Mouse (Mus musculus) T-cell, adult 2 months (primary cell): ENCODE measurements at regions not wholly inside any gene's neighbourhood (a gene's known extent, or its start where the extent isn't known, plus 50 kb on each side); places are given as distances from the start of the nearest gene placed in this dataset.

Experiments used
- DNase-seq: peaks from one replicate; pipeline ENCODE4 v3.0.0; 2022; ENCODE audit warnings: low spot score

DNA sequence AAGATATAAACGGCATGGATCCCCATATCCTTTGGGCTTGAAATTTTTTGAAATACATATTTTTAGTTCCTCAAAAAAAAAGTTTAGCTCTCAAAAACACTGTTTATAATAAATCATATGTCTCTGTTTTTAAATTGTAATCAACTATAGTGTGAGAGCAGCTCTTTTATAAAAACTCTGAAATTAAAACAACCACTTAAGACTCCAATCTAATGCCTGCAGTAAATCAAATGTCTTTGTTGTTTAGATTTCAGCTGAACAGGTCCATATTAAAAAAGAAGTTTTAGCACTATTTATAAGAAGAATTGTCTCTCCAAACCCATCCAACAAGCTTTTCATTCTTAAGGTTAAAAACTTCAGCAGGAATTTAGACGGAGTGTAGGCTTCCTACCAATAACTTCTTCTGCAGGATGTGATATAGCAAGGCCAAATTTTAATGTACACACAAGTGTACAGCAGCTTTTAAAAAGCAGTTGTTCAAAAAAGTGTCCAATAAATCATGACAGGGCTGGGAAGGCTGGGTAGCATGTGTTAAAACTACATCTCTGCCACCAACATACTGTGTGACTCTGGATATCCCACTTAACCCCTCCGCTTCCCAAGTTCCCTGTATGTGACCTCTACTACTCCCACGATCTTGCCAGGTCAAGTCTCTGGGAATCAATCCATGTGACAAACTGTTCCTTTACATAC, 160.6 kb upstream of the Paip1 start:
- no peak for DNase-seq

DNA sequence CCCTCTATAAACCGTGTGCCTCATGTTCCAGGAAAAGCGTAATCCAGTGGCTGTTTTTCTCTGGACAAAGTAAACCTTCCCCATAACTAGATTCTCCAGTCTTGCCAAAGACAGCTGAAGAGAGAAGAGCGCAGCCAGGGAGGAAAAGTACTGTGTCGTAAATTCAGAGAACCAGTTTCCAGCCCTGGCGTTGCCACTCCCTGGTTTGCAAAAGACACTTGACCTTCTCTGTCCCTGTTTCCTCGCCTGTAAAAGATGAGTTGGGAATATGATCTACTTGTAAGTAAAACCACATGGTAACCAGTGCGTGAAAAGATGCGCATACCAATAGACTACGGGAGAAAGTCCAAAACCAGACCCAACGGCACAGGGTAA, 160.1 kb upstream of the Paip1 start:
- no peak for DNase-seq

- no peak for DNase-seq
Measured at GRCm38 (mm10) chr13:119275500-119275899, 152.9 kb upstream of the Paip1 start.

DNA sequence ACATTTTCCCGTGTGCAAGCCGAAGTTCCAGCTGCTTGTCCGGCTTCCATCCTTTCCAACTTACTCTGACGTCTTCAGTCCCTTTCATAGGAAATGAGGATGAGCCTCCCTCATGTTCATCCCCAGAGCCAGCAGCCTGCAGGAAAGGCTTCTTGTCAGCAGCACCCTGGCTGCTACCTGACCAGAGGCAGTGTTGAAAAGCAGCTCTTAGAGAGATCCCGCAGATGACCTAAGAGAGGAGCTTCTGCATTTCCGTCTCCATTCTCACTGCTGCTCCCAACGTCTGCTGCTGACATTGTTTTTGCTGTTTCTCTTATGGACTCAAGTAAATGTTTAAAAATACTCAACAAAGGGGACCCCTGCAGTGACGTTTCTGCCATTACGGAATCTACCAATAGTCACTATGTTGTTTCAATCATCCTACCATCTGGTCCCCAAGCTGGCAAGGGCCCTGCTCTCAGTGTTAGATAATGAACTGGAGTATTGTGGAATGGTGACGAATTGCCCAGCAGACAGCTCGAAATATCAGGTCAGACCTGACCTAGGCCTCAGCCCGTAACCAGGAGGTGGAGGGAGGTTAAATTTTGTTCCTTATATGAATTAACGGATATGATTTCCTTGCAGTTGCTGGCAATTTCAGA, 151.0 kb upstream of the Paip1 start:
- DNase-seq, result no peak

DNA sequence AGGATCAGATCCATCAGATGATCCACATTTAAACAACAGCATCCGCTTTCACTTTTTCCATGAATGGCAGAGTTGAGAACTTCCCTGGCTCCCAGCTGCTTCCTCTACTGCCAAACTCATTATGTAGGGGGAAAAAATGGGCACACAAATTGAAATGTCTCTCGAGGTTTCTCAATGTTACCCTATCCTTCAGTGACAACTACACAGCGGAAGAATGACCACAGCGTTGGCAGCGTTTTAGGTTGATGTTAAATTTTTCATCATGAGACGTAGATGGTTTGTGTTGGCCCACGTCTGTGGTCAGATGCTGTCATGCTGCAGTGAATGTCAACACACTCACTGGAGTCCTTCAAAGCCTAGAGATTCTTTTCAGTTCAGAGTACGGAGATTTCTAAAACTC, 149.0 kb upstream of the Paip1 start:
- DNase-seq, result no peak

- DNase-seq, result no peak
Measured at GRCm38 (mm10) chr13:119280622-119281021, 147.8 kb upstream of the Paip1 start.

GRCm38 (mm10) chr13:119283448-119283847, 145.0 kb upstream of the Paip1 start:
- DNase-seq, result no peak

GRCm38 (mm10) chr13:119309238-119309637, 119.2 kb upstream of the Paip1 start:
- no peak for DNase-seq

GRCm38 (mm10) chr13:119310013-119310412, 118.4 kb upstream of the Paip1 start:
- DNase-seq, result no peak

DNA sequence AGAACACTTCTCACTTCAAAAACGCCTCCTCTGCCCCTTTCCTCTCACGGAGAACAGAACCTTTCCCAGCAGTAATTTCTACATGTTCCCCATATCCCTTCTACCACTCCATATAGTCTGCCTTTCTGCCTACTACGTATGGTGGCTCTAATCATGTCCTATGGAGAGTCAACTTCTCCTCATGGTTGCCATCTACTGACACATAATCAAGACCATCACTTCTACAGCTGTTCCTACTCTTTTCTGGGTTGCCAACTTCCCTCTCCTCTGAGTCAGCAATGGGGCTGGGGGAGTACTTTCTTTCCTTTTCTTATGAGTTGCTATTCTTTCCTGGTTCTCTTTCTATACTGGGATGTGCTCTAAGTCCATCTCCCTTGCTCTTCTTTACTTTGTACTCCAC, 114.0 kb upstream of the Paip1 start:
- no peak for DNase-seq

GRCm38 (mm10) chr13:119318358-119318757, 110.0 kb upstream of the Paip1 start:
- DNase-seq, result no peak

GRCm38 (mm10) chr13:119325510-119325909, 102.9 kb upstream of the Paip1 start:
- DNase-seq, result no peak

DNA sequence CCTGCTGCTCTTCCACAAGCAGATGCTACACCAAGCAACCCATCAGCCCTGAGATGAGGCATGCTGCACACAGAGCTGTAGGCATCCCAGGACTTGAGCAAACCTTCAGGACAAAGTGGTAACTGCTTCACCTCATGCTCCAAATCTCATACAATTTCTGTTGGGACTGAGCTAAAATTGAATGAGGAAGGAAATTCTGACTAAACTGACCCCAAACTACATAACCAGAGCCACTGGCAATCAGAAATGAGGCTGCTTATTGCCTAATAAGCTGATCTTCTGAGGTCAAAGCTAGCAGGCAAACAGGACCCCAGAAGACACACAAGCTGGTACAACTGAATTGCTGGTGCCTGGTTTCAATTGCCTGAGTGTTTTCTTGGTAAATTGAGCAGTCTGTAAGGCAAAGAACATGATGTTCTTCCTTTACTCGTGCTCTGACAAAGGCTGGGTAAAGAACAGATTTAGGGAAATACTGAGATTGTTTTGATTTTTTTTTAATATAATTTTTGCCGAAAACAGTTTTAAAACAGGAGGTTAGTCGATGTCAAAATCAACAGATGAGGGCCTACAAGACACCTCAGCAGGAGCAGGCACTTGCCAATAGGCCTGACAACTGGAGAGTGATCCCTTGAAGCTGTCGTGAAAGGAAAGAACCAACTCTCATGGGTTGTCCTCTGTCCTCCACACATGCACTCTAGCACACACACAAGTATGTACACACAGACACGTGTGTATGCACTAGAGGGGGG, 101.3 kb upstream of the Paip1 start:
- DNase-seq, result no peak

- DNase-seq, result no peak
Measured at GRCm38 (mm10) chr13:119328731-119329130, 99.7 kb upstream of the Paip1 start.

DNA sequence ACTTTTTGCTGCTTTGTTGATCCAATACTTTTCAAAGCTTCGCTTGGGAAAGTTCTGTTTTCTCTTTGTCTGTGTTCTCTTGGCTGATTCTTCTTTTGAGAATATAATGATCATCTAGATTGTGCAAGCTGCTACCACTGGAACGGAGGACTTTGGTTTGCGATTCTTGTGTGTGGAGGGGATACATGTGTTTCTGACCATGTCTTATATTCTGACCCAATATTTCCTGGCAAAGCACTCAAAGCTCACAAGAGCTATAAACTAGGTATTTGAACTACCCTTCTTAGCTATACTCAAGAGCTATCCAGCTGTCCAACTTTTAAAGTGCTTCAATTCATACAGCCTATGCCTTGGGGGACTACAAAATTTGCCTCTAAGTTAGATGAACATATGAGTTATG, 96.6 kb upstream of the Paip1 start:
- DNase-seq, result no peak

GRCm38 (mm10) chr13:119333915-119334314, 94.5 kb upstream of the Paip1 start:
- no peak for DNase-seq

DNA sequence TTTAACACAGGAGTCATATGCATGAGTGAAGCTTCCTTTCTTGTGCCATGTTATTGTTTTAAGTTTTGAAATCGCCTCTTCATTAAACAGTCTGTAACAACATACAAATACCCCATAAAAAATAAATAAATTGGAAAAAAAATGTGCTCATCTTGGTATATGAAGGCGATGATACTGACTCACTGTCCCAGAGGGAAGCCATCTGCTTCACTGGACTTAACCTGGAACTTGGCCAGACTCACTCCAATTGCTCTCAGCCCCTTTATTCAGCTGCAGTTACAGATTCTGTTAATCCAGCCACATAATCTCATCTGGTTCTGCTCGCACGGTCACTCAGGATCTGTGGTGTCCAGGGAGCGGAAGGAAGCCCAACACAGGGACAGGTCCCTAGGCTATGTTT, 90.5 kb upstream of the Paip1 start:
- DNase-seq, result no peak

DNA sequence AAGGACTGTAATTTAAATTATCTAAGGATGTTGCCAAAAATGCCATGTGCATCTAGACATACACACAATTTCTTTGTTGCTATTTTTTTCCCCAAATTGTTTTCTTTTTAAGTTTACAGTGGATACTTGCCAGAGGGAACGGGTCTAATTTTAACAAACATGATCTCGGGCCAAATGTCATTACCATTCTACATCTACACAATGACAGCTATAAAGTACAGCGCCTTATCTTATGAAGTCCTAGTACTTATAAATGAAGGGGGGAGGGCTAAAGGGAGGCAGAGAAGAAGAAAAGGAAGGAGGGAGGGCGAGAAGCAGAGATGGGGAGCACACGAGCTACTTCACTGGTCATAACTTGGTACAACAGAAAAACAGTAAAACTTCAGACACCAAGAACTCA, 89.4 kb upstream of the Paip1 start:
- no peak for DNase-seq

- DNase-seq, result no peak
Measured at GRCm38 (mm10) chr13:119339762-119340161, 88.6 kb upstream of the Paip1 start.

- DNase-seq, result no peak
Measured at GRCm38 (mm10) chr13:119341833-119342232, 86.6 kb upstream of the Paip1 start.

- no peak for DNase-seq
Measured at GRCm38 (mm10) chr13:119342761-119343160, 85.6 kb upstream of the Paip1 start.

DNA sequence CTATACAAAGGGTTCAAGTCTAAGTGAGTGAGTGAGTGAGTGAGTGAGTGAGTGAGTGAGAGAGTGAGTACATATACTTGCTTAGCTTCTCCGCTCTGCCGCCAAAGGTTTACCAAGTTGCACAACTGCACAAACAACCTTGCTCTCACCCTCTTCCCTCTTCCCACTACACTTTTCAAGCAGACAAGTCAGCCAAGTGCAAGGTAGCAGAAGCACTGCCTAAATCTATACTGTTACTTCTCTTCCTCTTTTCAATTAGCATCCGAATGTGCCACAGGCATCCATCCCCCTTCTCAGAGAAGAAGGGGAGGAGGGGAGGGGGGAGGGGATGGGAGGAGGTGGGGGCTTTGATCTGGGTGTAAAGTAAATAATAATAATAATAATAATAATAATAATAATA, 80.4 kb upstream of the Paip1 start:
- DNase-seq, result no peak

DNA sequence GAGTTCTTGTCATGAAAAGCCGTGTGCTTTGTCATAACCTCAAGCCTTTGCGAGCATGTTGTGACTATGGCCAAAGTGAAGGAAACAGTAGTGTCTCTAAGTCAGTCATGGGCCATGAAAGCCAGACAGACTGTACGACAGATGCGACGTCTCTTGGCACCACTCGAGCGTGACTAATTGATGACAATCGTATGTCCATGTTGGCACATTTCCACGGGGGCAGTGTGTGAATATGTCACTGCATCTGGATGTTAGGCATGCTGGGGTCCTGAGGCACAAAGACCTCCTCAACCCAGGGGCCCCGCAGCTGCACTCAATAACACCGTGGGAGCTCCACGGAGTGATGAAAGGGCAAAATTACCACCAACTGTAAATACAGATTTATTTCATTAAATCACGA, 77.1 kb upstream of the Paip1 start:
- DNase-seq, result no peak
